Mouse (Mus musculus) small intestine, adult 2 months (tissue): Measurements from ENCODE around the gene Cish. TPM values are rescaled to one million over a fixed set of nuclear protein-coding genes. Genes with fewer than 3 reads are reported as not detected.

Source experiments
- H3K27ac ChIP-seq: fragments of 200-500 bp; 2 replicates; pipeline ENCODE4 v1.5.1; 2012; ENCODE audit warnings: low read depth, low read length, control low read depth, inconsistent platforms; ENCODE audit not compliant: insufficient read depth
- H3K27me3 ChIP-seq: fragments of 200-500 bp; 2 replicates; pipeline ENCODE4 v1.6.1; 2012; ENCODE audit warnings: mild to moderate bottlenecking, moderate library complexity, low read length, inconsistent platforms; ENCODE audit not compliant: control insufficient read depth, insufficient read depth
- H3K36me3 ChIP-seq: fragments of 200-500 bp; 2 replicates; pipeline ENCODE4 v1.6.1; 2012; ENCODE audit warnings: mild to moderate bottlenecking, low read length, control low read depth, inconsistent platforms; ENCODE audit not compliant: control insufficient read depth, insufficient read depth
- H3K4me1 ChIP-seq: fragments of 200-500 bp; 2 replicates; pipeline ENCODE4 v1.6.1; 2012; ENCODE audit warnings: low read length, inconsistent platforms, mixed read lengths; ENCODE audit not compliant: control insufficient read depth, insufficient read depth, insufficient read length
- H3K4me3 ChIP-seq: fragments of 200-500 bp; 2 replicates; pipeline ENCODE4 v1.5.1; 2012; ENCODE audit warnings: low read depth, mild to moderate bottlenecking, control low read depth, inconsistent platforms, low read length, moderate library complexity
- CTCF ChIP-seq: fragments of 200-500 bp; IDR thresholded peaks from 2 replicates; pipeline ENCODE4 v1.5.1; 2012; ENCODE audit warnings: low read depth, mild to moderate bottlenecking, control low read depth, inconsistent platforms, low read length, moderate library complexity, mixed read lengths; ENCODE audit not compliant: insufficient replicate concordance, insufficient read length; ENCODE audit errors: extremely low read depth
- POLR2A ChIP-seq: fragments of 200-500 bp; IDR thresholded peaks from 2 replicates; pipeline ENCODE4 v1.6.1; 2012; ENCODE audit warnings: low read depth, mild to moderate bottlenecking, control low read depth, inconsistent platforms, low read length, moderate library complexity
- WGBS: fragments of 180-500 bp; shearing (Covaris S2); methylation state at CpG from one replicate; pipeline ENCODE4 v1.1.7; 2018; 5-methylcytosine and 5-hydroxymethylcytosine counted together
- polyA plus RNA-seq: library from polyadenylated mRNA; depleted of rRNA; stranded (reverse); fragments of >200 nt; gene quantifications from 2 replicates; pipeline ENCODE4 v1.2.3, GENCODE M21; 2012

The Cish gene
- polyA plus RNA-seq, 1 experiment: 33.6 TPM

- peak; percentile 57; the same call in 1 of the 2 replicates for TF ChIP-seq CTCF
- TF ChIP-seq POLR2A: peak; percentile 49
- Histone ChIP-seq H3K36me3 (peaks cover 4% of the 10 kb centered on the region; the same call in 1 of the 2 replicates), H3K4me3 (peak within 1 kb of the TSS; percentile 75), H3K4me1 (peaks cover 12% of the 10 kb centered on the region), H3K27me3 (no peaks in the 10 kb centered on the region), H3K27ac (peak within 1 kb of the TSS; percentile 82)
- WGBS: 2% methylated on average over 49 of the region's 49 CpGs
Measured at GRCm38 (mm10) chr9:107289211-107290076, 6.4 kb upstream of the Cish start, which contains the start of gene Mapkapk3. Gene Mapkapk3 (minus strand): TSS chr9:107289877.

DNA sequence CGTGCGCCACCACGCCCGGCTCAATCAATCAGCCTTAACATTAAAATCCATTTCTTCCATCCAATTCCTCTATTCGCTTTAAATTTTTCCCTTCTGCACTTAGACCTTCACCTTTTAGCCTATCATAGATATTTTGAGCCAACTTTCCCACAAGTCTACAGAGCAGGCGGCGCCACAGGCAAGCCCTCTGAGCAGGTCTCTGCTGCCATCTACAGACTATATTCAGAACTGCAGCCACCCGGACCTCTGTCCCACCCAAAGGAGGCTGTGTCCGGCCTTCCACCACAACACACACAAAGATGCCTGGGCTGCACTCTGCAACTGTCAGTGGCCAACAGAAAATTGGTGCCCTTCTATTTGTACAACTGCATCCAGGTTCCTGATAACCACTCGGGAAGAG, 4.9 kb upstream of the Cish start:
- Histone ChIP-seq H3K27ac (no peak overlapping the region), H3K4me1 (peaks cover 11% of the 10 kb centered on the region; the same call in 1 of the 2 replicates), H3K4me3 (no peak overlapping the region), H3K36me3 (peaks cover 4% of the 10 kb centered on the region; the same call in 1 of the 2 replicates), H3K27me3 (no peaks in the 10 kb centered on the region)
- TF ChIP-seq CTCF: peak; percentile 98
- TF ChIP-seq POLR2A: no peak
- 26% methylated on average over 10 of the region's 10 CpGs for WGBS

GRCm38 (mm10) chr9:107294249-107294648, 1.6 kb upstream of the Cish start:
- Histone ChIP-seq H3K36me3 (no peaks in the 10 kb centered on the region), H3K4me3 (no peak overlapping the region), H3K27me3 (no peaks in the 10 kb centered on the region), H3K27ac (no peak overlapping the region), H3K4me1 (peaks cover 21% of the 10 kb centered on the region; the same call in 1 of the 2 replicates)
- TF ChIP-seq POLR2A: no peak
- peak; percentile 98; the same call in 1 of the 2 replicates for TF ChIP-seq CTCF
- 3% methylated on average over 6 of the region's 6 CpGs for WGBS

DNA sequence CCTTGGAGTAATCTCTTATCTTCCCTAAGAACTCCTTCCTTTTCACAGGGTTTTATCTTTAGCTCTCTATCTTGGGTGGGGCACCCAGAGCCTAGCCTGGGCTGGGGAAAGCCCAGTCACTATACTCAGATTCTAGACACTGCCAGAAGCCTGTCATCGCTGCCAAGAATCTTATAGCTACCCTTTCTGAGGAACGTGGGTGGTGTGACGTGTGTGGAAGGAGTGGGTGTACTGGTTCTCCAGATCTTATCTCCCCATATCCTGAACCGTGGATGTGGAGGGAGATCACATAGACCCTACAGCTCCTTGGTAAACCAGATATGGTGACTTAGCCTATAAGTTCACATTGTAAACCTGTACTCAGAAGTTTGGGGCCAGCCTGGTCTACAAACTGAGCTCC, 210 bp upstream of the Cish start:
- Histone ChIP-seq H3K4me1 (peaks cover 18% of the 10 kb centered on the region; the same call in 1 of the 2 replicates), H3K4me3 (no peak overlapping the region), H3K27ac (peak overlapping the region; percentile 86), H3K36me3 (peaks cover 7% of the 10 kb centered on the region), H3K27me3 (no peaks in the 10 kb centered on the region)
- TF ChIP-seq CTCF: no peak
- 7% methylated on average over 4 of the region's 4 CpGs for WGBS

DNA sequence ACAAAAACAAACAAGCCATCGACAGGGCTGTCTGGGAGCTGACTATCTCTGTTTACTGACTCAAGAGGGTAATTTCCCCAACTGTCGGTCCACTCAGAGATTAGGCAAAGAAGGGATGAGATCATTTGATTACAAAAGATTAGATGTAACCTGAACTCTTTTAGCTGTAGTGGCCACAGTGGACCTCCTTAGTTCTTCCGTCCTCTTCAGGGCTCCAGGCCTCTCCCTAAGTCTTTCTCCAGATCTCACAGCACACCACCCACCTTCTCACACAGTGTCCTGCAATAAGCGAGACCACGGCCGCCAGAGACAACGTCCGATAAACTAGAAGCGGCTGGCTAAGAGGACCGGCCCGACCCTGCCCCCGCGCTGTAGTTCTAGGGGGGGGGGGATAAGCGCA, 215 bp downstream of the Cish start:
- Histone ChIP-seq H3K4me1 (peaks cover 18% of the 10 kb centered on the region; the same call in 1 of the 2 replicates), H3K27me3 (no peaks in the 10 kb centered on the region), H3K36me3 (peaks cover 11% of the 10 kb centered on the region), H3K4me3 (peak overlapping the region; percentile 72), H3K27ac (peak overlapping the region; percentile 86)
- 0% methylated on average over 14 of the region's 14 CpGs for WGBS
- TF ChIP-seq POLR2A (no peak; the same call in 1 of the 2 replicates), CTCF (no peak)

- H3K36me3 ChIP-seq: peaks cover 16% of the 10 kb centered on the region
- under 1% methylated on average over 31 of the region's 31 CpGs for WGBS
- TF ChIP-seq CTCF: peak; percentile 10; the same call in 1 of the 2 replicates
- peak; percentile 24; the same call in 1 of the 2 replicates for TF ChIP-seq POLR2A
- H3K4me1 ChIP-seq: peaks cover 18% of the 10 kb centered on the region; the same call in 1 of the 2 replicates
- H3K27ac ChIP-seq: peak overlapping the region; percentile 86
- no peaks in the 10 kb centered on the region for H3K27me3 ChIP-seq
- peak overlapping the region; percentile 72 for H3K4me3 ChIP-seq
Measured at GRCm38 (mm10) chr9:107296501-107296965, 707 bp downstream of the Cish start.

DNA sequence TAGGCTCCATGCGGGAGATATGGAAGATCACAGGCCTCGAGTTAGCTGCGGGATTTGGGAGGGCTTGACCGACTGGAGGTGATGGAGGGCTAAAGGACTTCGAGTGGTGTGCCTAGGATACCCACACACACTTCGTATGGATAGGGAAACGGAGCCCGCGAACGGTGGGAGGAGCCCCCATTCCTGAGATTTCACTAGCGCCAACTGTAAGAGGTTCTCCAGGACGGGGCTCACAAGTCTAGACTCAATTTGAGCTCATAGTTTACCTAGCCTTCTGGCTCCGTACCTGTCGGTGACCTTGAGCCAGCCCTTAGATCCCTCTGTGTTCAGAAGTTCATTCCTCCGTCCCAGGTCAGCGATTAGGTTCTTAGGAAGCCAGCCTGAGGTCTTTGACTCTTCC, 1.2 kb downstream of the Cish start:
- 2% methylated on average over 16 of the region's 16 CpGs for WGBS
- Histone ChIP-seq H3K36me3 (peaks cover 21% of the 10 kb centered on the region), H3K27ac (peak overlapping the region; percentile 78), H3K4me1 (peaks cover 18% of the 10 kb centered on the region; the same call in 1 of the 2 replicates), H3K4me3 (peak overlapping the region; percentile 72), H3K27me3 (no peaks in the 10 kb centered on the region)
- TF ChIP-seq CTCF: no peak
- no peak for TF ChIP-seq POLR2A
